Mouse (Mus musculus) hindbrain, embryonic 14.5 days (tissue): ENCODE measurements around the gene Cldn15. TPM values are rescaled to one million over a fixed set of nuclear protein-coding genes. Genes with fewer than 3 reads are reported as not detected.
A peak's percentile ranks its signal among the peaks of the same experiment; 100 is the strongest.

Experiments used
- ATAC-seq: fragments of 200-750 bp; cut with Nextera tagmentation; 2 replicates; pipeline ENCODE4 v1.8.0; 2017; ENCODE audit warnings: moderate number of reproducible peaks, mild to moderate bottlenecking, moderate TSS enrichment, moderate library complexity; ENCODE audit not compliant: low FRiP score
- DNase-seq: peaks from one replicate; pipeline ENCODE4 v3.0.0-alpha.2; 2015; ENCODE audit warnings: low spot score
- H3K27ac ChIP-seq: fragments of 300-500 bp; sonication (generic); 2 replicates; pipeline ENCODE4 v1.5.1; 2014; ENCODE audit warnings: mild to moderate bottlenecking, moderate library complexity
- H3K27me3 ChIP-seq: fragments of 300-500 bp; sonication (generic); 2 replicates; pipeline ENCODE4 v1.6.1; 2014; ENCODE audit warnings: mild to moderate bottlenecking, low read length, mixed read lengths; ENCODE audit not compliant: control insufficient read depth, insufficient read depth
- H3K36me3 ChIP-seq: fragments of 300-500 bp; sonication (generic); replicated peaks from 2 replicates; pipeline ENCODE4 v1.6.1; 2014; ENCODE audit not compliant: control insufficient read depth, insufficient read depth
- H3K4me1 ChIP-seq: fragments of 300-500 bp; sonication (generic); replicated peaks from 2 replicates; pipeline ENCODE4 v1.6.1; 2014; ENCODE audit warnings: antibody characterized with exemption, low read length, mixed read lengths; ENCODE audit not compliant: control insufficient read depth, insufficient read depth
- H3K4me2 ChIP-seq: fragments of 300-500 bp; sonication (generic); replicated peaks from 2 replicates; pipeline ENCODE4 v1.6.1; 2014; ENCODE audit warnings: mild to moderate bottlenecking, moderate library complexity
- H3K4me3 ChIP-seq: fragments of 300-500 bp; sonication (generic); replicated peaks from 2 replicates; pipeline ENCODE4 v1.5.1; 2014; ENCODE audit warnings: mild to moderate bottlenecking, low read length
- H3K9ac ChIP-seq: fragments of 300-500 bp; sonication (generic); 2 replicates; pipeline ENCODE4 v1.6.1; 2014
- H3K9me3 ChIP-seq: fragments of 300-500 bp; sonication (generic); 2 replicates; pipeline ENCODE4 v1.6.1; 2016; ENCODE audit warnings: low read length; ENCODE audit not compliant: control insufficient read depth
- WGBS: fragments of 180-500 bp; shearing (Covaris S2); extraction: QIAGEN DNeasy Blood & Tissue Kit; methylation state at CpG from one replicate; pipeline ENCODE4 v1.1.7; 2014; 5-methylcytosine and 5-hydroxymethylcytosine counted together
- polyA plus RNA-seq: library from polyadenylated mRNA; unstranded; fragments of >200 nt; fragmentation: Nextera tagmentation; extraction: Ambion mirVana; gene quantifications from 2 replicates; pipeline ENCODE4 v1.2.1, GENCODE M21; 2014

Cldn15 gene
- polyA plus RNA-seq, 1 experiment from 2014 or later, result 0.13 TPM

DNA sequence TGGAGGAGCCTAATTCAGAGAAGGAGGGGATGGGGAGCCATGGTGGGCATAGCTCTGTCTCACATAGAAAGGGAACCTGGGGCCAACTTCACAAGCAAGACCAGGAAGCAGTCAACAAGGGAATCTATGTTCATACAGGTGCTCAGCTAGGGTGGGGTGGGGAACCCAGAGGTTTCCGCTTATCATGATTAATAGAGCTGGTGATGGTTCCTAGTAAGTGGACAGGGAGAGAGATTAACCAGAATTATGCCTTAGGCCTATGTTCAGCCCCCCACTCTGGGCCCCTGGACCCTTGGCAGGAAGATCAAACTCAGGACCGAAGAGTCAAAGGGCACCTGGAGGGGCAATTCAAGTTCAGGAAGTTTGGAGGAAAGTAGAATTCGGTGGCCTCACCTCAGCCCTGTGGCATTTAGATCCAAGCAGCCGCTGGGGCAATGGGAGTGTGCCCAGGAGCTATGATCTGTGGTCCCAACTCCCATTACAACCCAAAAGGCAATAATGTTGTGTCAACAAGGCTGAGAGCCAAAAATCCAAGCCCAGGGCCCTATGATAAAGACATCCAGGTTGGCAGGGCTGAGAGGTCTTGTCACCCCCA is 542 bp downstream of the Cldn15 start:
- ATAC-seq (no peak), DNase-seq (no peak)
- Histone ChIP-seq H3K4me3 (no peak overlapping the region), H3K36me3 (peaks cover 41% of the 10 kb centered on the region), H3K27me3 (no peaks in the 10 kb centered on the region), H3K4me2 (no peak overlapping the region), H3K9me3 (no peaks in the 10 kb centered on the region), H3K4me1 (peaks cover 6% of the 10 kb centered on the region), H3K9ac (no peak overlapping the region), H3K27ac (no peak overlapping the region)
- 99% methylated on average over 4 of the region's 4 CpGs for WGBS

- DNase-seq, result no peak
- H3K9ac ChIP-seq, result no peak overlapping the region
- peaks cover 41% of the 10 kb centered on the region for H3K36me3 ChIP-seq
- H3K4me2 ChIP-seq, result no peak overlapping the region
- no peak for ATAC-seq
- no peak overlapping the region for H3K27ac ChIP-seq
- H3K27me3 ChIP-seq, result no peaks in the 10 kb centered on the region
- H3K9me3 ChIP-seq, result no peaks in the 10 kb centered on the region
- 73% methylated on average over 10 of the region's 10 CpGs for WGBS
- H3K4me1 ChIP-seq, result peaks cover 6% of the 10 kb centered on the region
- no peak overlapping the region for H3K4me3 ChIP-seq
These were observed 1.2 kb downstream of the Cldn15 start for GRCm38 (mm10) chr5:136967592-136967991.

DNA sequence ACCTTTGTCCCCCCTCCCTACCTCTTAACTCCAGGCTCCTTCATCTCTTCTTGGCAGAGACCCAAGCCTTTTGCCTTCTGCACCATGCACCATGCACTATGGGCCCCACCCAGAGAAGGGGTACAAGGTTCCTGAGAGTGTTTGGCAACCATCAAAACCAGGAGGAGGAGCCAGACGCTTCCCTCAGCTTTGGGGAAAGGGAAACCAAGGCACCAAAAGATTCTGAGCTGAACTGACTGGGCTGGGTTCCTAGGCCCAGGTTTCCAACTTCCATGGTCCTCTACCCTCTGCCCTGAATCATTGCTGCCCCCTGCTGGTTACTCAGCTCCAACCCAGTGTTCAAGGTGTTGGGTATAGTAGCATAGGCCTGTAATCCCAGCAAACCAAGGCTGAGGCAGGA is 4.3 kb downstream of the Cldn15 start:
- Histone ChIP-seq H3K27me3 (no peaks in the 10 kb centered on the region), H3K4me1 (no peaks in the 10 kb centered on the region), H3K9me3 (no peaks in the 10 kb centered on the region), H3K9ac (no peak overlapping the region), H3K4me2 (no peak overlapping the region), H3K27ac (no peak overlapping the region), H3K36me3 (peaks cover 14% of the 10 kb centered on the region), H3K4me3 (no peak overlapping the region)
- WGBS, result 79% methylated on average over 1 of the region's 1 CpGs
- no peak for ATAC-seq
- no peak for DNase-seq

DNA sequence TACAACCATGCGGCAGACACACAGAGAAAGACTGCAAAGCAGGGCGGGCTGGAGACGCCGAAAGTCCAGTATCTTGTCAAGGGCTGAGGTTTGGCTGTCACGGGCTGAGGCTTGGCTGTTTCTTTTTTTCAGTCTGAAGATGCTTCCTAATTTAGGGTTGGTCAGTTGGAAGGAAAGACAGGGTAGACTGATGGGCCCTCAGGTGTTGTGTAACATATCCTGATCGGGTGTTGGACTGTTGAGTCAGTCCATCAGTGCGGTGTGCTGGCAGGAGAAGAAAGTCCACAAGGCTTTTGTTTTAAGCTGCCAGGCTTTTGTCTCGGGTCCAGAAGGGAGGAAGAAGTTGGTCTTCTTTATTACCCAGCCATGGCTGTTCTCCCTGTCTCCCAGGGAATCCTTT is 7.3 kb downstream of the Cldn15 start:
- WGBS, result 82% methylated on average over 8 of the region's 8 CpGs
- no peak for ATAC-seq
- Histone ChIP-seq H3K9ac (no peak overlapping the region), H3K27ac (no peak overlapping the region), H3K27me3 (no peaks in the 10 kb centered on the region), H3K4me1 (no peaks in the 10 kb centered on the region), H3K4me2 (no peak overlapping the region), H3K4me3 (no peak overlapping the region), H3K36me3 (no peaks in the 10 kb centered on the region), H3K9me3 (no peaks in the 10 kb centered on the region)
- no peak for DNase-seq

DNA sequence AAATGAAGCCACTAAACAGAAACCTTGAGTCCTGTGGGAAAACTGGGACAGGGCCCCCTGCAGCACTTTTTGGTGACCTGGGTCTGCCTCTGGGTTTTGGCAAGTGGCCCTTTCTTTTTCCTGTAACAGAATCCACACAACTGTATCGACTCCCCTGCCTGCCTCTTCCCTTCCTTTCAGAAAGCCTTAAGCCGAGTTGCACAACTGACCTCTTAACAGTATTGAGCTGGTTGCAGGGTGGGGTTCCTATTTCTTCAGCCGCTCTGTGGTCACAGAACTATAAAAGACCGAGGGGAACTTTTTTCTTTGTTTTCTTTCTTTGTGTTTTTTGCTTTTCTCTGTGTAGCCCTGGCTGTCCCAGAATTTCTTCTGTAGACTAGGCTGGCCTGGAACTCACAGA is 11.4 kb downstream of the Cldn15 start:
- Histone ChIP-seq H3K4me1 (no peaks in the 10 kb centered on the region), H3K9ac (no peak overlapping the region), H3K36me3 (peaks cover 13% of the 10 kb centered on the region), H3K27ac (no peak overlapping the region), H3K9me3 (no peaks in the 10 kb centered on the region), H3K4me3 (no peak overlapping the region), H3K4me2 (no peak overlapping the region), H3K27me3 (no peaks in the 10 kb centered on the region)
- DNase-seq, result no peak
- WGBS, result 77% methylated on average over 4 of the region's 4 CpGs
- no peak for ATAC-seq

DNA sequence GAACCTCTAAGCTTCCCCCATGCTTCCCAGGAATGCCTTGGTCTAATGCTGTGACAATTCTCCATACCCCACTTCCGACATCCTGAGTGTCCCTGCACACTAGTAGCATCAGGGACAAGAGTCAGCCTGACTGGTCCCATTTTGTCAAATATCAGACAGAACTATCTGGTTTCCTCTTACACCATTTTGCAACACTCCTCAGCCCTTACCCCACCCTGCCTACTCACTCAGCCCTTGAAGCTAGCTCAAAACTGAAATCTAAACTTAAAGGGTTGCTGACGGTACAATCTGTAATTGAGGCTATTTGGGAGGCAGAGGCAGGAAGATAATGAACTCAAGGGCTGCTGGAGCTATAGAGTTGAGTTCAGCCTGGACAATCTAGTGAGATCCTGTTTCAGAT is 13.3 kb downstream of the Cldn15 start:
- Histone ChIP-seq H3K9me3 (no peaks in the 10 kb centered on the region), H3K4me3 (no peak overlapping the region)
- 92% methylated on average over 2 of the region's 2 CpGs for WGBS

GRCm38 (mm10) chr5:136980974-136981373 is 14.6 kb downstream of the Cldn15 start:
- Histone ChIP-seq H3K27me3 (no peaks in the 10 kb centered on the region), H3K36me3 (peaks cover 17% of the 10 kb centered on the region), H3K4me1 (peaks cover 2% of the 10 kb centered on the region; the same call in 1 of the 2 replicates), H3K9ac (no peak overlapping the region), H3K4me3 (no peak overlapping the region), H3K9me3 (no peaks in the 10 kb centered on the region), H3K27ac (no peak overlapping the region), H3K4me2 (no peak overlapping the region)
- DNase-seq (no peak), ATAC-seq (no peak)
- 87% methylated on average over 8 of the region's 8 CpGs for WGBS

More for the DNA sequence above, 13.3 kb downstream of the Cldn15 start:
- ATAC-seq, result no peak
- peaks cover 17% of the 10 kb centered on the region for H3K36me3 ChIP-seq
- H3K27ac ChIP-seq, result no peak overlapping the region
- no peaks in the 10 kb centered on the region for H3K27me3 ChIP-seq
- H3K4me1 ChIP-seq, result no peaks in the 10 kb centered on the region
- H3K4me2 ChIP-seq, result no peak overlapping the region
- DNase-seq, result no peak
- H3K9ac ChIP-seq, result no peak overlapping the region

- Histone ChIP-seq H3K4me2 (no peak overlapping the region), H3K36me3 (peaks cover 17% of the 10 kb centered on the region), H3K4me1 (peaks cover 6% of the 10 kb centered on the region), H3K9me3 (no peaks in the 10 kb centered on the region), H3K9ac (no peak overlapping the region), H3K27me3 (no peaks in the 10 kb centered on the region), H3K27ac (no peak overlapping the region), H3K4me3 (no peak overlapping the region)
- DNase-seq (peak; percentile 57), ATAC-seq (no peak)
- 49% methylated on average over 14 of the region's 16 CpGs for WGBS
These were observed 16.0 kb downstream of the Cldn15 start for GRCm38 (mm10) chr5:136982338-136982930.

DNA sequence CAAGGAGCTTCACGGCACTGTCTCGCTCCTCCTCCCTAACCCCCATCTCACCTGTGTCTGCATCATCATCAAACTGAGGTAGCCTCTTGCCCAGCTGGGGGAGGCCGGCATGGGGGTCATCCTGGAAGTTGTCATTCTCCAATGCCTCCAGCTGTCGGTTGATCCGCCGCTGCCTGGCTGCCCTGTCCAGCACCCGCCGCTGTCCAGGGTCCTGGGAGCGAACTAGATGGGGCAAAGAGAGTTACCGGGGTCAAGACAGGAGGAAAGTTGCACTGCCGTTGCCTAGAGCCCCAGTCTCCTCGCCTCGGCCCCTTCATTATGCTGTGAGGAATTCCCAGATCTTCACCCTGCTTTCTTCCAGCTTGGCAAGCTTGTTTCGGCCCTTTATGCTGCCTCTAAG is 18.4 kb downstream of the Cldn15 start:
- no peak overlapping the region for H3K9ac ChIP-seq
- ATAC-seq, result no peak
- peaks cover 30% of the 10 kb centered on the region for H3K36me3 ChIP-seq
- no peak overlapping the region for H3K4me2 ChIP-seq
- DNase-seq, result no peak
- H3K27me3 ChIP-seq, result no peaks in the 10 kb centered on the region
- H3K9me3 ChIP-seq, result no peaks in the 10 kb centered on the region
- H3K4me1 ChIP-seq, result peaks cover 14% of the 10 kb centered on the region
- no peak overlapping the region for H3K27ac ChIP-seq
- H3K4me3 ChIP-seq, result no peak overlapping the region
- WGBS, result 59% methylated on average over 14 of the region's 14 CpGs
